Mouse (Mus musculus): ENCODE data around the gene Lep. TPM values are rescaled to one million over a fixed set of nuclear protein-coding genes. Genes with fewer than 3 reads are reported as not detected.

Lep gene
- polyA plus RNA-seq, 1 experiment from 2014 or later: not detected

DNA sequence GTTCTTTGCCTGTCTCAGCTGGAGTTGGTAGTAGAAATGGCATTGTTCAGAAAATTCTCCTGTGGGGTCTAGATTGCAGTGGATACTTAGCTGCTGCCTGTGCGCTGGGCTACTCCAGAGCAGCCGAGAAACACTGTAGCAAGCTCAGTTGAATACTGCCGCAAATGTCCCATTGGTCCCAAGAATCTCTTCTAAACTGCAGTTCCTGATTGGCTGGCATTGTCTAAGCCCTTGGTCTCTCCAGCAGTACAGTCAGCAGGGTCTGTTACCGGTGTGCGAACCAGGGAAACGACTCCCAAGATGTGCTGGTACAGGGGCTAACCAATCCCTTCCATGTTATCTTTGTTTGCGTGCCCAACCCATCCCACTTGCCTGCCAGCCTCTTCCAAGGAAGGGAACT, 32.2 kb downstream of the Lep start:
- H3K4me1 ChIP-seq (ENCODE audit: control insufficient read depth, insufficient read depth, low read length): no peaks in the 10 kb centered on the region
- H3K36me3 ChIP-seq (ENCODE audit: control insufficient read depth, insufficient read depth, low read length): no peaks in the 10 kb centered on the region
- no peak overlapping the region for H3K4me3 ChIP-seq (ENCODE audit: low read depth, low read length)
- H3K9ac ChIP-seq (ENCODE audit: low read length): no peak overlapping the region
- no peak overlapping the region for H3K27ac ChIP-seq (ENCODE audit: low read depth, low read length)
- H3K9me3 ChIP-seq (ENCODE audit: control insufficient read depth, low read length): no peaks in the 10 kb centered on the region
- no peaks in the 10 kb centered on the region for H3K27me3 ChIP-seq (ENCODE audit: control insufficient read depth, insufficient read depth, low read length)
- DNase-seq (ENCODE audit: low spot score, missing footprints) (no peak), ATAC-seq (ENCODE audit: low FRiP score) (no peak)
- WGBS: 82% methylated on average over 7 of the region's 7 CpGs
- H3K4me2 ChIP-seq: no peak overlapping the region

DNA sequence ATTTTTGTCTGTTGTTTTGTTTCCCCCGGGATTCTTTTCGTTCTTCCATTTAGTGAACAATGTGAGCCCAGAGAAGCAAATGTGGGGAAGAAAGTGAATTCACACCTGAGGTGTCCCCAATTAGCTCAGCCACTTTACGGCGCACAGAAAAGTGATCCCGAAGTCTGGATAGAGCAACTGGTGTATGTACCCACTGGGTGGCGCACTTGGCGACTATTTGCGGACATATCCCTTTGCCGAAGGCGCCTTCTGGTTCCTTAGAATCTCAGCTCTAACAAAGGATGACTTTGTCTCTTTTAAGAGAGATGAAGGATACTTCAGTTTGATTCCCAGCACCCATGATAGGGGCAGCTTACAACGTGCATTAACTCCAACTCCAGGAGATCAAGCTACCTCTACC, 32.9 kb downstream of the Lep start:
- DNase-seq (ENCODE audit: low spot score, missing footprints): no peak
- Histone ChIP-seq H3K27me3 (ENCODE audit: control insufficient read depth, insufficient read depth, low read length) (no peaks in the 10 kb centered on the region), H3K9ac (ENCODE audit: low read length) (no peak overlapping the region), H3K4me2 (no peak overlapping the region), H3K4me3 (ENCODE audit: low read depth, low read length) (no peak overlapping the region), H3K36me3 (ENCODE audit: control insufficient read depth, insufficient read depth, low read length) (no peaks in the 10 kb centered on the region), H3K27ac (ENCODE audit: low read depth, low read length) (no peak overlapping the region), H3K4me1 (ENCODE audit: control insufficient read depth, insufficient read depth, low read length) (no peaks in the 10 kb centered on the region), H3K9me3 (ENCODE audit: control insufficient read depth, low read length) (no peaks in the 10 kb centered on the region)
- WGBS: 55% methylated on average over 11 of the region's 11 CpGs
- no peak for ATAC-seq (ENCODE audit: low FRiP score)

DNA sequence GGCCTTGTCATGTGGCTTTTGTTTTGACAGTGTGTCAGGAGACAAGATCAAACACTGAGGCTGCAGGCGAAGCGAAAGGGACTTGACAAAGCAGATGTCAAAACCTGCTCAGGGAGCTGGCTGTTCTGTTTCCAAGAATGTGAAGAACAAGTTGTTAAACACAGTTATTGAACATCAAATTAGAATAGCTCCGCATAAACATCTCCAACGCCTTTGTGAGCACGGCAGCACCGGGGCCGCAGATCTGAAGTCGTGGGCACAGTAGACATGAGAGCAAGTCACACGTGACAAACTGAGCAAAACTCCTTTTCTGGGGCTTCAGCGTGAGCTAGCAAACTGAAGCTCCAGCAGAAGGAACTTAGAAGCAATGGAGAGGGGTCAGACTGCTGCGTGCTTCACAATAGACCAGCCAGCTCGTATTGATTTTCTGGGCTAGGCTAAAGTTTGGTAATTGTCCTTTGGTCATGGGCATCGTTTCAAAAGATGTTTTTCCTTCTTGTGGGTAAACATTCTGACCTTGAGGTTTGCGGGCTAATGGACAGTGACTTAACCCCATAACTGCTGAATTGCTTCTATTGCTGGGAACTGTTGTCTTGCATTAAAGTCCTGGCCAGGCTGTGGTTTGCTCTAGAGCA, 39.6 kb downstream of the Lep start:
- no peaks in the 10 kb centered on the region for H3K27me3 ChIP-seq (ENCODE audit: control insufficient read depth, insufficient read depth, low read length)
- 69% methylated on average over 14 of the region's 14 CpGs for WGBS
- no peaks in the 10 kb centered on the region for H3K9me3 ChIP-seq (ENCODE audit: control insufficient read depth, low read length)
- H3K36me3 ChIP-seq (ENCODE audit: control insufficient read depth, insufficient read depth, low read length): no peaks in the 10 kb centered on the region
- no peak overlapping the region for H3K27ac ChIP-seq (ENCODE audit: low read depth, low read length)
- no peak overlapping the region for H3K4me2 ChIP-seq
- no peak overlapping the region for H3K9ac ChIP-seq (ENCODE audit: low read length)
- peaks cover 6% of the 10 kb centered on the region; the same call in 1 of the 2 replicates for H3K4me1 ChIP-seq (ENCODE audit: control insufficient read depth, insufficient read depth, low read length)
- peak; percentile 82 for DNase-seq (ENCODE audit: low spot score, missing footprints)
- no peak for ATAC-seq (ENCODE audit: low FRiP score)
- no peak overlapping the region for H3K4me3 ChIP-seq (ENCODE audit: low read depth, low read length)

DNA sequence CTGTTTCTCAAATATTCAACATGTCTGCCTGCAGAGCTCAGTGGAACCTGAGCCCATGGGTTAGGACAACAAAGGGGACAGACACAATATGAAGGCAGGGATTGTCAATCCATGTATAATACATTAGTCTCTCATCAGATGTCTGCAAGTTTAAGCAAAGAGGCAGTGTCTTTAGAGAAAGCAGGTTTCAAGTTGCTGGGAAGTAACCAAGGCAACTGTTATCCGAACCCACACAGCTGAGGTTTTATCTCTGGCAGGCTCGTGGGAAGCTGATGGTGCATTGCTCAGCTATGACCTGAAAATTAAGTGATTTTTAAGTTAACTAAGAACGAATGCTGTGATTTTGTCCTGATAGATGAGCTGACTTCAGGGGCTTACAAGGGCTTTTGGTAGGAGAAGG, 40.4 kb downstream of the Lep start:
- no peak overlapping the region for H3K4me3 ChIP-seq (ENCODE audit: low read depth, low read length)
- H3K36me3 ChIP-seq (ENCODE audit: control insufficient read depth, insufficient read depth, low read length): no peaks in the 10 kb centered on the region
- no peaks in the 10 kb centered on the region for H3K9me3 ChIP-seq (ENCODE audit: control insufficient read depth, low read length)
- no peaks in the 10 kb centered on the region for H3K27me3 ChIP-seq (ENCODE audit: control insufficient read depth, insufficient read depth, low read length)
- H3K9ac ChIP-seq (ENCODE audit: low read length): no peak overlapping the region
- H3K27ac ChIP-seq (ENCODE audit: low read depth, low read length): no peak overlapping the region
- ATAC-seq (ENCODE audit: low FRiP score) (peak; percentile 52; the same call in 1 of the 2 replicates), DNase-seq (ENCODE audit: low spot score, missing footprints) (no peak)
- no peak overlapping the region for H3K4me2 ChIP-seq
- 26% methylated on average over 3 of the region's 3 CpGs for WGBS
- H3K4me1 ChIP-seq (ENCODE audit: control insufficient read depth, insufficient read depth, low read length): peaks cover 6% of the 10 kb centered on the region; the same call in 1 of the 2 replicates

DNA sequence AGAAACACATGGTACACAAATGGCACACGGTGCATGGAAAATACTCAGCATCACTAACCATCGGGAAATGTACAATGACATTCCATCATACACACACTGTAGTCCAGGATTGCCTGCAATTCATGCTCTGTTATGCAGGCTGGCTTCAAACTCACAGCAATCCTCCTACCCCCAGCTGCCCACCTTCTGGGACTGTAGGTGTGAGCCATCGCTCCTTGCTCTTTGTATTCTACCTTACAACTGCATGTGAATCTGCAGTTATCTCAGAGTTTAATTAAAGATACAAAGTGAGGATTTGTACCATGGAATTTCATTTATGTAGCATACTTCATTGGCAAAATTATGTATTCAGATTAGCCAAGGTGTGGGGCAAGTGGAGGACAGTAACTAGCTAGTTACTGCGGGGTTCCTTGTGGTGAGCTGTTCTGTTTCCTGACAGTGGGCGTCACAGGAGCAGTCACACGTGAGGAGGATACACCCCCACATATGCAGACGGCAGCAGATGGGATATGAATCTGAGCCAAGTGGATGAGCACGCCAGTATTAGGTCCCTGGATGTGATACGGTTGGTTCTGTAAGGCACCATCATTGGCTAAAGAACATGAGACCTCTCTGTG, 41.3 kb downstream of the Lep start:
- Histone ChIP-seq H3K4me2 (no peak overlapping the region), H3K36me3 (ENCODE audit: control insufficient read depth, insufficient read depth, low read length) (no peaks in the 10 kb centered on the region), H3K27me3 (ENCODE audit: control insufficient read depth, insufficient read depth, low read length) (no peaks in the 10 kb centered on the region), H3K9me3 (ENCODE audit: control insufficient read depth, low read length) (no peaks in the 10 kb centered on the region), H3K9ac (ENCODE audit: low read length) (no peak overlapping the region), H3K27ac (ENCODE audit: low read depth, low read length) (no peak overlapping the region), H3K4me1 (ENCODE audit: control insufficient read depth, insufficient read depth, low read length) (peaks cover 6% of the 10 kb centered on the region; the same call in 1 of the 2 replicates), H3K4me3 (ENCODE audit: low read depth, low read length) (no peak overlapping the region)
- DNase-seq (ENCODE audit: low spot score, missing footprints): peak; percentile 70
- 86% methylated on average over 9 of the region's 9 CpGs for WGBS
- no peak for ATAC-seq (ENCODE audit: low FRiP score)

DNA sequence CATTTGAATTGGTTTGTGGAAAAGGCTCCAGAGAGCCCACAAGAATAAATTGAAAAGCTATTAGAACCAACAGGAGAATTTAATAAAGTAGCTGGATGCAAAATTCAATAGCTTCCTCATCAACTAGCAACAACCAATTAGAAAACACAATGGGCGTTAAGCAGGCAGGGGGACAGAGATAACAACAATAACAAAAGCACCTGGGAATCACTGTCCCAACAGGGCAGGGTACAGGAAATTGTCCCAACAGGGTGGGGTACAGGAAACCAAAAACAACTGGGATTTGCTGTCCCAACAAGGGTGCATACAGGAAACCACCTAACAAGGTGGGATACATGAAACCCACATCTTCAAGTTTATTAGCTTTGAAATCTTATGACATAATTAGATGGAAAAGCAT, 48.4 kb downstream of the Lep start:
- Histone ChIP-seq H3K27me3 (ENCODE audit: control insufficient read depth, insufficient read depth, low read length) (no peaks in the 10 kb centered on the region), H3K9ac (ENCODE audit: low read length) (no peak overlapping the region), H3K27ac (ENCODE audit: low read depth, low read length) (no peak overlapping the region), H3K36me3 (ENCODE audit: control insufficient read depth, insufficient read depth, low read length) (no peaks in the 10 kb centered on the region), H3K4me3 (ENCODE audit: low read depth, low read length) (no peak overlapping the region), H3K4me1 (ENCODE audit: control insufficient read depth, insufficient read depth, low read length) (no peaks in the 10 kb centered on the region), H3K9me3 (ENCODE audit: control insufficient read depth, low read length) (no peaks in the 10 kb centered on the region; the same call in 1 of the 2 replicates), H3K4me2 (no peak overlapping the region)
- DNase-seq (ENCODE audit: low spot score, missing footprints) (no peak), ATAC-seq (ENCODE audit: low FRiP score) (no peak)
- 69% methylated on average over 1 of the region's 1 CpGs for WGBS

DNA sequence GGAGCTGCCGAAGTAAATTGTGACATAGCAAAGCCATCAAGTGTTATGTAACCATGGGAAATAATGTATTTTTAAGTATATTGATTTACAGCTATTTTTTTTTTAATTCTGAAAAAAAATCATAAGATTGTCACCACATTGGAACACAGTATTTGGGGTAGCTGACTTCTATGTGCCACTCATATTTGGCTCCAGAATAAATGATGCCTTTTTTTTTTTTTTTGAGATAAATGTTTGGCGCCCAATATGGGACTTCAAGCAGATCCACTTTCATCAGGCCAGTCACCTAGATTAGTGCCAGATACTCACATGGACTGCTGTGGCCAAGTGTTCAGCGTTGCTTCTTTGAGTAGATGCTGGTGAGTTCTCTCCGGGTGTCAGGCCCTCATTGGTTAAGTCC, 51.5 kb downstream of the Lep start:
- no peak for DNase-seq (ENCODE audit: low spot score, missing footprints)
- ATAC-seq (ENCODE audit: low FRiP score): no peak
- Histone ChIP-seq H3K27me3 (ENCODE audit: control insufficient read depth, insufficient read depth, low read length) (no peaks in the 10 kb centered on the region), H3K4me2 (no peak overlapping the region), H3K9me3 (ENCODE audit: control insufficient read depth, low read length) (no peaks in the 10 kb centered on the region; the same call in 1 of the 2 replicates), H3K4me1 (ENCODE audit: control insufficient read depth, insufficient read depth, low read length) (no peaks in the 10 kb centered on the region), H3K27ac (ENCODE audit: low read depth, low read length) (no peak overlapping the region), H3K4me3 (ENCODE audit: low read depth, low read length) (no peak overlapping the region), H3K36me3 (ENCODE audit: control insufficient read depth, insufficient read depth, low read length) (no peaks in the 10 kb centered on the region), H3K9ac (ENCODE audit: low read length) (no peak overlapping the region)
- WGBS: 91% methylated on average over 4 of the region's 4 CpGs

DNA sequence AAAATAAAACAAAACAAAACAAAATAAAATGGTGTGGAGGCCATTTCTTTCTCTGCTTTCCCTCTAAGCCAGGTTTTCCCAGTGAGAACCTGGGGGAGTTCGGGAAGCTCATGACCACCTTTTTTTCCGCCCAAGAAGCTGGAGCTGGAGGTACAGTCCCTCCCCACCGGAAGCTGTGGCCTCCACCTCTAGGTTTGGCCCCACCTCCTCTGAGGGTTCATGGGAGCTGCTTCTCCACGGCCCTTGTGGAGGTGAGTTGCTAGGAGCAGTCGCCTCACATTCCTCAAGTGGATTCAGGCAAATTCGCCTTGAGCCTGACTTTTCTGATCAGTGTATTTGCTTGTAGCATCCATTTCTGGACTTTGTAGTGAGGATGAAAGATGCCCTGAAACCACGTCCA, 55.7 kb downstream of the Lep start:
- Histone ChIP-seq H3K9ac (ENCODE audit: low read length) (no peak overlapping the region), H3K4me2 (no peak overlapping the region), H3K36me3 (ENCODE audit: control insufficient read depth, insufficient read depth, low read length) (no peaks in the 10 kb centered on the region), H3K9me3 (ENCODE audit: control insufficient read depth, low read length) (no peaks in the 10 kb centered on the region; the same call in 1 of the 2 replicates), H3K27ac (ENCODE audit: low read depth, low read length) (no peak overlapping the region), H3K4me1 (ENCODE audit: control insufficient read depth, insufficient read depth, low read length) (no peaks in the 10 kb centered on the region), H3K4me3 (ENCODE audit: low read depth, low read length) (no peak overlapping the region), H3K27me3 (ENCODE audit: control insufficient read depth, insufficient read depth, low read length) (no peaks in the 10 kb centered on the region)
- no peak for ATAC-seq (ENCODE audit: low FRiP score)
- 78% methylated on average over 7 of the region's 7 CpGs for WGBS
- DNase-seq (ENCODE audit: low spot score, missing footprints): no peak

DNA sequence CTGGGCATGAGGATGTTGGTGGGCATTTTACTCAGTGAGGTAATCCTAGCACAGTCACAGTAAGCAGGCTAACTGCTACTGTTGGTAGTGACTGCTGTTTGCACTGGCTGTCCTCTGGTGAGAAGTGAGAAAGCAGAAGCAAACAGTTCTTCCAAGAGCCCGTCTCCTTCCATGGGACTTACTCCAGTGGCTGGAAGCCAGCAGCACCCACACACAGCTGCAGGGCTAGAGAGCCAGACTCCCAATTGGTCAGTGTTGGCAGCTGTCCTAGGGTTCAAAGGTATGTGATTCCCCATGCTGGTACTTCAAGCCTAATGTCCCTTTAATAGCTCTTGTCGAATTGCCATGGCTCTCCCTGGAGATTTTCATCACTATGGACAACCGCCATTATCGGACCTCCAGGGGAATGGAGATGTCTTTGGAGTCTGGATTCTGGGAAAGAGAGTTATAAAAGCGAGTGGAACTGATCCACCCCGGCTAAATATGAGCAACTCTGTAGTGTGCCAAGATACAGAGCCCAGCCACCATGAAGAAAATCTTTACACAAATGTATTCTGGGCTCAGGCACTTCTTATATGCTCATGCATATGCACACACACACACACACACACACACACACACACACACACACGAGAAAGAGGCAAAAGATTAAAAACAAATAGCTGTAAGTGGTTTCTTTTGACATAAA, 57.5 kb downstream of the Lep start:
- no peak overlapping the region for H3K4me2 ChIP-seq
- 69% methylated on average over 7 of the region's 7 CpGs for WGBS
- DNase-seq (ENCODE audit: low spot score, missing footprints) (no peak), ATAC-seq (ENCODE audit: low FRiP score) (no peak)
- no peaks in the 10 kb centered on the region for H3K36me3 ChIP-seq (ENCODE audit: control insufficient read depth, insufficient read depth, low read length)
- no peak overlapping the region for H3K27ac ChIP-seq (ENCODE audit: low read depth, low read length)
- no peaks in the 10 kb centered on the region for H3K9me3 ChIP-seq (ENCODE audit: control insufficient read depth, low read length)
- H3K9ac ChIP-seq (ENCODE audit: low read length): no peak overlapping the region
- no peak overlapping the region for H3K4me3 ChIP-seq (ENCODE audit: low read depth, low read length)
- H3K27me3 ChIP-seq (ENCODE audit: control insufficient read depth, insufficient read depth, low read length): no peaks in the 10 kb centered on the region
- H3K4me1 ChIP-seq (ENCODE audit: control insufficient read depth, insufficient read depth, low read length): no peaks in the 10 kb centered on the region
